Mouse (Mus musculus) embryonic facial prominence, embryonic 14.5 days (tissue): Measurements from ENCODE around the gene Faf1. TPM values are rescaled to one million over a fixed set of nuclear protein-coding genes. Genes with fewer than 3 reads are reported as not detected.

Source experiments
- ATAC-seq: fragments of 200-750 bp; cut with Nextera tagmentation; 2 replicates; pipeline ENCODE4 v1.8.0; 2017; ENCODE audit warnings: low read depth, moderate number of reproducible peaks, moderate TSS enrichment
- DNase-seq: peaks from one replicate; pipeline ENCODE4 v3.0.0-alpha.2; 2015; ENCODE audit warnings: low spot score
- H3K27ac ChIP-seq: fragments of 300-500 bp; sonication (generic); replicated peaks from 2 replicates; pipeline ENCODE4 v1.5.1; 2014; ENCODE audit warnings: low read depth, mild to moderate bottlenecking, low read length, moderate library complexity
- H3K27me3 ChIP-seq: fragments of 300-500 bp; sonication (generic); replicated peaks from 2 replicates; pipeline ENCODE4 v1.6.1; 2014; ENCODE audit warnings: low read length; ENCODE audit not compliant: control insufficient read depth, insufficient read depth
- H3K36me3 ChIP-seq: fragments of 300-500 bp; sonication (generic); 2 replicates; pipeline ENCODE4 v1.6.1; 2014; ENCODE audit warnings: low read length, mixed read lengths; ENCODE audit not compliant: control insufficient read depth, insufficient read depth
- H3K4me1 ChIP-seq: fragments of 300-500 bp; sonication (generic); 2 replicates; pipeline ENCODE4 v1.6.1; 2014; ENCODE audit warnings: antibody characterized with exemption, low read length; ENCODE audit not compliant: control insufficient read depth, insufficient read depth
- H3K4me2 ChIP-seq: fragments of 300-500 bp; sonication (generic); 2 replicates; pipeline ENCODE4 v1.6.1; 2014; ENCODE audit warnings: low read depth, mild to moderate bottlenecking, low read length, moderate library complexity, mixed read lengths
- H3K4me3 ChIP-seq: fragments of 300-500 bp; sonication (generic); 2 replicates; pipeline ENCODE4 v1.5.1; 2014; ENCODE audit warnings: low read depth, mild to moderate bottlenecking, low read length
- H3K9ac ChIP-seq: fragments of 300-500 bp; sonication (generic); 2 replicates; pipeline ENCODE4 v1.6.1; 2014; ENCODE audit warnings: low read depth, mild to moderate bottlenecking, low read length, moderate library complexity, mixed read lengths
- H3K9me3 ChIP-seq: fragments of 300-500 bp; sonication (generic); 2 replicates; pipeline ENCODE4 v1.6.1; 2016; ENCODE audit warnings: low read length; ENCODE audit not compliant: control insufficient read depth
- WGBS: fragments of 180-500 bp; shearing (Covaris S2); extraction: QIAGEN DNeasy Blood & Tissue Kit; methylation state at CpG from one replicate; pipeline ENCODE4 v1.1.7; 2014; 5-methylcytosine and 5-hydroxymethylcytosine counted together
- polyA plus RNA-seq: library from polyadenylated mRNA; unstranded; fragments of >200 nt; fragmentation: Nextera tagmentation; extraction: Ambion mirVana; gene quantifications from 2 replicates; pipeline ENCODE4 v1.2.1, GENCODE M21; 2014

Gene Faf1
- polyA plus RNA-seq, 1 experiment from 2014 or later: 27.9 TPM

DNA sequence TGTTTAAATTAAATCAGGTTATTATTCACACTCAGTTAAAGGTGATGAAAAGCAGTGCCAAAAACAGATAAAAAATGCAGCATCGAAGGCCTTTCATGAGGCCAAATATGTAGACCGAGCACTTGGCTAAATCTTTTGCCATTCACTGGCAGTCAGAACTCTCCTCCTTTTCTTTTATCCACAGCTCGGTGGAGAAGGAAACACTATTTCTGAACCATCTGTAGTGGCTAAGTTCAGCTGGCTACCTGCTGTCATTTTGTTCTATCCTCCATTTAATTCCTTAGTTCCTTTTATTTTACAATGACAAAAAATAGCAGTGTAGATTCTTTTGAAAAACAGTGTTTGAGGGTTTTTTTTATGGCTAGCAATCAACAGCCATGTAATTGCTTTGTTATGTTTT, 186.6 kb downstream of the Faf1 start:
- no peak for ATAC-seq
- DNase-seq: no peak
- Histone ChIP-seq H3K9ac (no peak overlapping the region), H3K36me3 (no peaks in the 10 kb centered on the region), H3K9me3 (no peaks in the 10 kb centered on the region), H3K27me3 (no peaks in the 10 kb centered on the region), H3K27ac (no peak overlapping the region), H3K4me1 (peaks cover 6% of the 10 kb centered on the region; the same call in 1 of the 2 replicates), H3K4me2 (no peak overlapping the region), H3K4me3 (no peak overlapping the region)
- 65% methylated on average over 3 of the region's 3 CpGs for WGBS

DNA sequence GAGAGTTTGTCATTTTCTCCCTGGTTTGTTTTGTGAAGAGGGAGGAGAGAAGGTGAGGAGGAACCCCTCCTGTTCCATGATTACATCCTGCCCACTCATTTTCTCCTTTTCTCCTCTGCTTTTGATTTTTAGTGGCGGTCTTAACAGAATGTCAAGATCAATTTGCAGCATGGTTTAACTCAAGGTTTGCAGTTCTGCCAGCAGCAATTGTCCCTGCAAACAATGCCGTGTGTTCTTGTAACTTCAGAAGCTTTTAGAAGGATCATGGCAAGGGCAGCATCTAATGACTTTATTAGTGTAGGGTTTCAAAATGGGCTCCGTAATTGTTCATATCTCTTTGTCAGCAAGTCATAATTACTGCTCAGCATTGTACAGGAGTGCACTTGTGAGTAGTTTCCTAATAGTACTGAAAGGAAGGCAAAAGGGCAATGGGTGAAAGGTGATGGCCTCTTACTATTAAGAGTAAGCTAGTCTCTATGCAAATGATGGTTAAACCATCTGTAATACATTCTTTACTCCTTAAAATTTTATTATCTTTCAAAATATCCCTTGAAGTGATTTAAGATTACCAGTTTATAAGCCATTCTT, 192.6 kb downstream of the Faf1 start:
- 40% methylated on average over 3 of the region's 3 CpGs for WGBS
- ATAC-seq: peak; percentile 80; the same call in 1 of the 2 replicates
- no peak overlapping the region for H3K4me2 ChIP-seq
- no peak overlapping the region for H3K9ac ChIP-seq
- H3K4me1 ChIP-seq: no peaks in the 10 kb centered on the region
- peak; percentile 79 for DNase-seq
- no peak overlapping the region for H3K4me3 ChIP-seq
- no peak overlapping the region for H3K27ac ChIP-seq
- peaks cover 4% of the 10 kb centered on the region; the same call in 1 of the 2 replicates for H3K36me3 ChIP-seq
- no peaks in the 10 kb centered on the region for H3K27me3 ChIP-seq
- H3K9me3 ChIP-seq: no peaks in the 10 kb centered on the region

DNA sequence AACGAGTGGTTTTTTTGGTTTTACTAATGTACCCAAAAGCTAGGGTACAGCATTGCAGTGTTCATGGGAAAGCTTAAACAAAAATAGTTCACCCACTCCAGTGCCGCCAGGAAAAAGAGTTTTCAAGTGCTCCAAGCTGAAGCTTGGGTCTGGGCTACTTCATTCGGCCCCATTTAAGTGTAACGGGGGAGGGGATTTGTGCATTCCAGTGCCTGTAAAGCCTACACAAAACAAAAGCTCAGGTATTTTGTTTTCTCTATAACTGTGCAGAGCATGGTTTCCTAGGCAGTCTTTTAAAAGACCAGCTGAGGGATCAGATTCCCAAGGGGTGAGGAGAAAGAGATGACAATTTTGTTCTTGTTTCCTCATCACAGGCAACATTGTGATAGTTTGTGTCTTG, 207.9 kb downstream of the Faf1 start:
- Histone ChIP-seq H3K4me3 (no peak overlapping the region), H3K9ac (no peak overlapping the region), H3K4me2 (no peak overlapping the region), H3K27me3 (no peaks in the 10 kb centered on the region), H3K4me1 (no peaks in the 10 kb centered on the region), H3K9me3 (no peaks in the 10 kb centered on the region), H3K36me3 (no peaks in the 10 kb centered on the region), H3K27ac (no peak overlapping the region)
- WGBS: 46% methylated on average over 4 of the region's 4 CpGs
- DNase-seq (peak; percentile 45), ATAC-seq (peak; percentile 85)

DNA sequence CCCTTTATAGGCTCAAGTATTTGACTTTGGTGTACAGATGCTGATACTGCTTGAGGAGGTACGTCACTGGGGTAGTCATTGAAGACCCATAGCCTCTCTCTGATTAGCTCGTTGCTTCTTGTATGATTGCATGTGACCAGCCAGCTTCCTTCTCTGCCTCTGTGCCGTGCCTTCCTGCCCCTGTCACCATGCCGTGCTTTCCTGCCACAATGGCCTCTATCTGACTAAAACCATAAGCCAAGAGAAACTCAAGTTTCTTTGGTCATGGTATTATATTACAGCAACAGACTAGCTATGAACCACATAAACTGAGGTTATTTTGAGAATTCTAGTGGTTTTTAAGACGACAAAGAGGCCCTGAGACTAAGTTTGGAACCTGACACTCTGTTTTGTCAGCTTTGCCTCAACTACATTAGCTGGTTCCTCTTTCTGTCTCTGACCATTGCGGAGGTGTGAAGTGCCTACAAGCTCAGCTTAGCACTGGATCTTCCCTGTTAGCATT, 211.5 kb downstream of the Faf1 start:
- DNase-seq: no peak
- Histone ChIP-seq H3K27ac (no peak overlapping the region), H3K36me3 (peaks cover 15% of the 10 kb centered on the region), H3K4me1 (no peaks in the 10 kb centered on the region), H3K9ac (no peak overlapping the region), H3K27me3 (no peaks in the 10 kb centered on the region), H3K4me2 (no peak overlapping the region), H3K4me3 (no peak overlapping the region), H3K9me3 (no peaks in the 10 kb centered on the region)
- WGBS: 71% methylated on average over 6 of the region's 6 CpGs
- no peak for ATAC-seq

DNA sequence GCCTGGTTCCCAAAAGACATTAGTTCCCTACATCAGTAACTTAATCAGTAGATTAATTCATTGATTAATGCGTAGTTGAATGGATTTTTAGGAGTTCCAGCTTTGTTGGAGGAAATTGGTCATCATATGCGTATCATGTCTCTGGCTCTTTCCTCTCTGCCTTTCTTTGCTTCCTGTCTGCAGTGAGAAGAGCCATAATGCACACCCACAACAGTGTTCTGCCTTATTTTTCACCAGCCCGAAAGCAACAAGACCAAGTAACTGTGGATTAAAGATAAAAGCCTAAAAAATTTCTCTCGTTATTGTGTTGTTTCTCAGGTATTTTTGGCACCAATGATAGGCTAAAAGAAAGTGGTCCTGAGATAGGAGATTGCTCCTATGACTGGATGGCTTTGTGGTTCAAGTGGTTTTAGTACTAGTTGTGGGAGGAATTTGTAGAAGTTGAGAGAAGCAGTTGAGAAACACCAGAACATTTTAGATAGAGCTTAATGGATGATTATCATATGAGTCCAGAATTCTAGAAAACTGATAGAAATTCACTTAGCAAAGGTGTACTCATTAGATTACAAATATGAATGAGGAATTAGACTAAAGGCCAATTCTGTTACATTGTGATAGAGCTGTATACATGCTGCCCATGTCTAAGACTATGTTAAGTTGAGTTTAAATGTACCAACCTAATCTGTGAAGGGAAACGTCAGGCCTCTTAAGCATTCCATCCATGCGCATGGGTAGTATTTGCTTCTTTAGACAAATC, 221.6 kb downstream of the Faf1 start:
- ATAC-seq: no peak

DNA sequence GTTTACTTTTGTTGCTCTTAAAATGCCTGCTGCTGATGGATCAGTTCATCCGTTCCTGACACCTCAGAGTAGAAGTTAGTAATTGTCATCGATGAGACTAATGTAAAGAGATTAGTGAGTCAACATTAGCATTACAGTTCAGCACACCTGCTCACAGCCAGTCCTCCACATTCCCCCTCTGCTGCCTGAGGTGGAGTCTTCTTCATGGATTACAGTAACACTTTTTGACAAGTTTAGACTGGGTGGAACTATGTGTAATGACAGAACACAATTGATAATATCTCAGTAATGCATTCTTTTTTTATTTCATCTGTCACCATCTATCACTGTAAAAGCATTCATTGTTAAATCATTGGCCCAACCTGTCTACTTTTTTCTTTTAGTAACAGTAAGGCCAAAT, 224.7 kb downstream of the Faf1 start:
- no peaks in the 10 kb centered on the region for H3K4me1 ChIP-seq
- no peak overlapping the region for H3K4me3 ChIP-seq
- H3K27ac ChIP-seq: no peak overlapping the region
- H3K4me2 ChIP-seq: no peak overlapping the region
- peak; percentile 59 for DNase-seq
- peak; percentile 80 for ATAC-seq
- H3K36me3 ChIP-seq: no peaks in the 10 kb centered on the region
- 79% methylated on average over 2 of the region's 2 CpGs for WGBS
- H3K9me3 ChIP-seq: no peaks in the 10 kb centered on the region
- no peaks in the 10 kb centered on the region for H3K27me3 ChIP-seq
- no peak overlapping the region for H3K9ac ChIP-seq

More for the DNA sequence above, 221.6 kb downstream of the Faf1 start:
- Histone ChIP-seq H3K36me3 (no peaks in the 10 kb centered on the region), H3K4me2 (no peak overlapping the region), H3K4me3 (no peak overlapping the region), H3K27ac (no peak overlapping the region), H3K4me1 (no peaks in the 10 kb centered on the region), H3K27me3 (no peaks in the 10 kb centered on the region), H3K9me3 (no peaks in the 10 kb centered on the region), H3K9ac (no peak overlapping the region)
- WGBS: 83% methylated on average over 6 of the region's 6 CpGs
- no peak for DNase-seq

DNA sequence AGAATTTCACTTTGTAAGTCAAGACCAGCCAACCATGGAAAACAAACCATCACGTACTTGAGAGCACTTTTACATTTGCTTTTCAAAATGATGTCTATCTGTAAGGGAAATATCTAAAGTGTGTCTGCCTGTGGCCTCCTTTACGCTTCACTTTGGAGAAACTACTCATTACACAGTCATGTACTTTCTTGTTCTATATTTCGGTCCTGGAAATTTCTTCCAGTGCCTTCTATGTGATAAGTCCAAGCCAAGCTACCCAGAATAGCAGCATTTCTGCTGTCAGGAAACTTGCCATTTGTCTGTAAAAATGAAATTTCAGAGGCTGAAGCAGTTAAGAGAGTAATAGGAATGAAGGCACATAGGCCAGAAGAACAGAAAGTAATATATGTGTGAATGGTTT, 228.1 kb downstream of the Faf1 start:
- 92% methylated on average over 3 of the region's 3 CpGs for WGBS
- no peak overlapping the region for H3K4me2 ChIP-seq
- no peaks in the 10 kb centered on the region for H3K36me3 ChIP-seq
- no peak overlapping the region for H3K4me3 ChIP-seq
- ATAC-seq (no peak), DNase-seq (no peak)
- H3K9me3 ChIP-seq: no peaks in the 10 kb centered on the region
- H3K4me1 ChIP-seq: no peaks in the 10 kb centered on the region
- no peak overlapping the region for H3K9ac ChIP-seq
- H3K27me3 ChIP-seq: no peaks in the 10 kb centered on the region
- no peak overlapping the region for H3K27ac ChIP-seq

DNA sequence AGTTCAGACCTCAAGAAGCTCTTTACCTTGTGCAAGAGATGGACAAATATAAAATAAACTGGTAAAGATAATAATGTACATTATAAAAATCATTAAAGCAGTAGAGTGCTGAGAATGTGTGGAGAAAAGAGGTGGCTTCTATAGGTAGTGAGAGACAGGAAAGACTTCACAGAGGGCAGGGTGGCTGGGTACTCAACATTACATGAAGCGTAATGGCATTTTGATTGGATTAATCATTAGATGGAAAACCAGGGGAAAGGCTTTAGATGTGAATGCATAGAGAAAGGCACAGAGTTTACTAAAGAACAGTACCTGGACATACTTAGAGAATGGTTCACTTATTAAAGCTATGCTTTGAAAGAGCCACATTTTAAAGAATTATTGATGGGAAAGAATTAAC, 252.7 kb downstream of the Faf1 start:
- H3K27me3 ChIP-seq: no peaks in the 10 kb centered on the region
- ATAC-seq (no peak), DNase-seq (no peak)
- H3K4me1 ChIP-seq: no peaks in the 10 kb centered on the region
- 97% methylated on average over 1 of the region's 1 CpGs for WGBS
- no peak overlapping the region for H3K4me3 ChIP-seq
- H3K4me2 ChIP-seq: no peak overlapping the region
- no peak overlapping the region for H3K27ac ChIP-seq
- H3K36me3 ChIP-seq: no peaks in the 10 kb centered on the region
- H3K9ac ChIP-seq: no peak overlapping the region
- H3K9me3 ChIP-seq: no peaks in the 10 kb centered on the region
